Mouse (Mus musculus): ENCODE data around the gene Ano7. TPM values are rescaled to one million over a fixed set of nuclear protein-coding genes. Genes with fewer than 3 reads are reported as not detected.

Ano7 gene
- polyA plus RNA-seq, 1 experiment from 2014 or later, result not detected

- TF ChIP-seq CTCF (IDR thresholded peaks at IDR 0.05; ENCODE audit: low read depth), result no peak
- no peak for TF ChIP-seq EP300 (IDR thresholded peaks at IDR 0.05; ENCODE audit: low read depth)
- 53% methylated on average over 2 of the region's 2 CpGs for WGBS (ENCODE audit: insufficient replicate concordance)
Observed at GRCm38 (mm10) chr1:93387198-93387597, 13.5 kb downstream of the Ano7 start.

GRCm38 (mm10) chr1:93388906-93389305 lies 15.2 kb downstream of the Ano7 start:
- WGBS (ENCODE audit: insufficient replicate concordance), result 85% methylated on average over 2 of the region's 2 CpGs
- DNase-seq, result no peak

More at GRCm38 (mm10) chr1:93387198-93387597, 13.5 kb downstream of the Ano7 start:
- H3K36me3 ChIP-seq (replicated peaks; ENCODE audit: insufficient read depth, low read length), result no peaks in the 10 kb centered on the region
- DNase-seq, result no peak
- H3K9ac ChIP-seq (replicated peaks), result no peak overlapping the region
- no peak overlapping the region for H3K4me2 ChIP-seq (ENCODE audit: low read depth, low read length)
- no peak overlapping the region for H3K27ac ChIP-seq (ENCODE audit: low read depth)
- ATAC-seq, result no peak
- H3K4me3 ChIP-seq (ENCODE audit: low read depth, low read length), result no peak overlapping the region
- H3K9me3 ChIP-seq (ENCODE audit: low read length), result no peaks in the 10 kb centered on the region
- no peaks in the 10 kb centered on the region for H3K4me1 ChIP-seq (ENCODE audit: insufficient read depth)
- no peaks in the 10 kb centered on the region for H3K27me3 ChIP-seq (ENCODE audit: insufficient read depth, low read length)

GRCm38 (mm10) chr1:93401191-93402052 lies 27.7 kb downstream of the Ano7 start:
- no peak overlapping the region for H3K27ac ChIP-seq (ENCODE audit: low read depth)
- no peaks in the 10 kb centered on the region for H3K27me3 ChIP-seq (ENCODE audit: insufficient read depth, low read length)
- 10% methylated on average over 38 of the region's 38 CpGs for WGBS (ENCODE audit: insufficient replicate concordance)
- H3K4me1 ChIP-seq (ENCODE audit: insufficient read depth), result peaks cover 5% of the 10 kb centered on the region; the same call in 1 of the 2 replicates
- no peaks in the 10 kb centered on the region for H3K9me3 ChIP-seq (ENCODE audit: low read length)
- peak overlapping the region; percentile 68 for H3K4me2 ChIP-seq (ENCODE audit: low read depth, low read length)
- peak overlapping the region; percentile 38 for H3K9ac ChIP-seq (replicated peaks)
- peak; percentile 58 for ATAC-seq
- peak overlapping the region; percentile 37 for H3K4me3 ChIP-seq (ENCODE audit: low read depth, low read length)
- DNase-seq, result peak; percentile 49
- H3K36me3 ChIP-seq (replicated peaks; ENCODE audit: insufficient read depth, low read length), result peaks cover 6% of the 10 kb centered on the region; the same call in 1 of the 2 replicates
- TF ChIP-seq EP300 (IDR thresholded peaks at IDR 0.05; ENCODE audit: low read depth) (no peak), CTCF (IDR thresholded peaks at IDR 0.05; ENCODE audit: low read depth) (no peak)

More at GRCm38 (mm10) chr1:93388906-93389305, 15.2 kb downstream of the Ano7 start:
- TF ChIP-seq CTCF (IDR thresholded peaks at IDR 0.05; ENCODE audit: low read depth) (no peak), EP300 (IDR thresholded peaks at IDR 0.05; ENCODE audit: low read depth) (no peak)
- no peak overlapping the region for H3K27ac ChIP-seq (ENCODE audit: low read depth)
- H3K9me3 ChIP-seq (ENCODE audit: low read length), result no peaks in the 10 kb centered on the region
- ATAC-seq, result no peak
- no peak overlapping the region for H3K4me2 ChIP-seq (ENCODE audit: low read depth, low read length)
- no peaks in the 10 kb centered on the region for H3K4me1 ChIP-seq (ENCODE audit: insufficient read depth)
- H3K9ac ChIP-seq (replicated peaks), result no peak overlapping the region
- H3K27me3 ChIP-seq (ENCODE audit: insufficient read depth, low read length), result no peaks in the 10 kb centered on the region
- H3K36me3 ChIP-seq (replicated peaks; ENCODE audit: insufficient read depth, low read length), result no peaks in the 10 kb centered on the region
- no peak overlapping the region for H3K4me3 ChIP-seq (ENCODE audit: low read depth, low read length)

GRCm38 (mm10) chr1:93403403-93403802 lies 29.7 kb downstream of the Ano7 start:
- Histone ChIP-seq H3K36me3 (replicated peaks; ENCODE audit: insufficient read depth, low read length) (peaks cover 26% of the 10 kb centered on the region), H3K27me3 (ENCODE audit: insufficient read depth, low read length) (no peaks in the 10 kb centered on the region), H3K9me3 (ENCODE audit: low read length) (no peaks in the 10 kb centered on the region), H3K4me3 (ENCODE audit: low read depth, low read length) (no peak overlapping the region), H3K27ac (ENCODE audit: low read depth) (no peak overlapping the region), H3K9ac (replicated peaks) (no peak overlapping the region), H3K4me2 (ENCODE audit: low read depth, low read length) (no peak overlapping the region), H3K4me1 (ENCODE audit: insufficient read depth) (peaks cover 5% of the 10 kb centered on the region; the same call in 1 of the 2 replicates)
- WGBS (ENCODE audit: insufficient replicate concordance), result 57% methylated on average over 4 of the region's 4 CpGs
- ATAC-seq, result no peak
- no peak for DNase-seq
- TF ChIP-seq EP300 (IDR thresholded peaks at IDR 0.05; ENCODE audit: low read depth), result no peak
- TF ChIP-seq CTCF (IDR thresholded peaks at IDR 0.05; ENCODE audit: low read depth), result no peak

- WGBS (ENCODE audit: insufficient replicate concordance), result 67% methylated on average over 6 of the region's 6 CpGs
- TF ChIP-seq CTCF (IDR thresholded peaks at IDR 0.05; ENCODE audit: low read depth) (no peak), EP300 (IDR thresholded peaks at IDR 0.05; ENCODE audit: low read depth) (peak; percentile 83)
- H3K9me3 ChIP-seq (ENCODE audit: low read length), result no peaks in the 10 kb centered on the region
- H3K4me3 ChIP-seq (ENCODE audit: low read depth, low read length), result no peak overlapping the region
- H3K4me1 ChIP-seq (ENCODE audit: insufficient read depth), result 0 out of 2 replicates have a peak, but pooled peaks cover 2% of the 10 kb centered on the region
- no peak overlapping the region for H3K4me2 ChIP-seq (ENCODE audit: low read depth, low read length)
- no peak overlapping the region for H3K9ac ChIP-seq (replicated peaks)
- ATAC-seq (peak; percentile 96), DNase-seq (peak; percentile 43)
- H3K27ac ChIP-seq (ENCODE audit: low read depth), result peak overlapping the region; percentile 69
- H3K36me3 ChIP-seq (replicated peaks; ENCODE audit: insufficient read depth, low read length), result peaks cover 74% of the 10 kb centered on the region
- H3K27me3 ChIP-seq (ENCODE audit: insufficient read depth, low read length), result no peaks in the 10 kb centered on the region
Observed at GRCm38 (mm10) chr1:93432087-93432486, 58.4 kb downstream of the Ano7 start.

GRCm38 (mm10) chr1:93439321-93439720 lies 65.6 kb downstream of the Ano7 start:
- H3K27me3 ChIP-seq (ENCODE audit: insufficient read depth, low read length), result no peaks in the 10 kb centered on the region
- DNase-seq (no peak), ATAC-seq (peak; percentile 69)
- no peaks in the 10 kb centered on the region for H3K9me3 ChIP-seq (ENCODE audit: low read length)
- no peak overlapping the region for H3K4me2 ChIP-seq (ENCODE audit: low read depth, low read length)
- no peak overlapping the region for H3K9ac ChIP-seq (replicated peaks)
- H3K4me1 ChIP-seq (ENCODE audit: insufficient read depth), result peaks cover 12% of the 10 kb centered on the region; the same call in 1 of the 2 replicates
- 0 out of 2 replicates have a peak overlapping the region, but pooled peaks have one; percentile 5 for H3K27ac ChIP-seq (ENCODE audit: low read depth)
- H3K4me3 ChIP-seq (ENCODE audit: low read depth, low read length), result no peak overlapping the region
- 46% methylated on average over 1 of the region's 1 CpGs for WGBS (ENCODE audit: insufficient replicate concordance)
- TF ChIP-seq EP300 (IDR thresholded peaks at IDR 0.05; ENCODE audit: low read depth) (no peak), CTCF (IDR thresholded peaks at IDR 0.05; ENCODE audit: low read depth) (no peak)
- peaks cover 53% of the 10 kb centered on the region for H3K36me3 ChIP-seq (replicated peaks; ENCODE audit: insufficient read depth, low read length)

Measured in liver, postnatal 0 days (tissue).